Mouse (Mus musculus): ENCODE data around the gene Olfr1220. TPM values are rescaled to one million over a fixed set of nuclear protein-coding genes. Genes with fewer than 3 reads are reported as not detected.

Gene Olfr1220
- not detected for total RNA-seq (2021)
- long read RNA-seq, experiment 1: 0 reads
- long read RNA-seq, experiment 2: 0 reads

DNA sequence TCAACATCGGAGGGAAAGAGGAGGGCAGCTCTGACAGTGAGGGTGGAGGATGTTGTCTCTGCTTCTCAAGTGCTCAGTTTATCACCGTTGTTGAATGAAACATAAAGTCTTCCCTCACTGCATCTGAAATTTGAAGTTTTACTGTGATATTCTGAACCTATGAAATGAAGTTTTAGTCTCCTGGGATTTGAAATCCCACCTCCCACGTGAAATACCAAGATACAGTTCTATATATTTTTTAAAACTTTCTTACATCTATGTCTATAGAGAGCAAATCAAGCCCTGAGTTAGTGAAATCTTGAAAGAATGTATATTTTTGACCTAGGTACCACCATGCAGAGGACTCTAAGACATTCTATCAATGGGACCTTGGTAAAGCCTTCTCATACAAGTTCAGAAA is at the start of gene Olfr1220:
TSS of gene Olfr1220 (minus strand) at position 101 of the 400 bp plus-strand sequence.
- no peak for DNase-seq (ENCODE audit: low spot score in 2 of 2)

DNA sequence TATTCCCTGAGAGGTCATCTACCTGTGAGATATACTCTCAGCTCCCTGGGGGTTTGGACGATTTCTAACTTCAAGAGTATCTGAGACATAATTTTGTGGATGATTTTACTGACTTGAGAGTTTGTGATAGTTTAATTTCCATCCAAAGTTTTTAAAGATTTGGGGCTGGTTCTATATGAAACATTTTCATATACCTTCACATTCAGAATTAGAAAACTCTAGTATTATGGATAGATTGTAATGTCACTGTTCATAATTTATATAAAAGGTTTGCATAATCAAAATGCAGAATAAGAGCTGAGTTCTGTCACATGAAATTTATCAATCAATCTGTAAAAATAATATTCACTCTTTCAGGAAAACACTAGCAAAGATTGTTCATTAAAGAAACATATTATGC is 44.8 kb upstream of the Olfr1220 start, which contains the start of gene Olfr1223:
TSS of gene Olfr1223 (minus strand) at position 101 of the 400 bp plus-strand sequence.
- no peak for DNase-seq (ENCODE audit: low spot score in 2 of 2)

DNA sequence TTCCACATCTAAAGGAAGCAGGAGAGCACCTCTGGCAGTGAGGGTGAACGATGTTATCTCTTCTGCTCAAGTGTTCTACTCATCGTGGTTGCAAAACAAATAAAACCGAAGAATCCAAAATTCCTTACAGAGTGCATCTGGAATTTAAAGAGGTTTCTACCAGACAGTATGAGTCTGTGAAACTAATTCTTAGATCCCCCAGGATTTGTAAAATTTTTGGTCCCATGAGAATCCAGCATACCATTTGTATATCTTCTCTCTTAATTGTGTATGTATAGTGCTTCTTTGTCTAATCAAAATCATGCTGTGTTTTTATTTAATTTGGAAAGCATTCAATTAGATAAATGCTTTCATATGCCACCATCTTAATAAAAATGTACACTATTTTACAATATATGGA is 26.3 kb upstream of the Olfr1220 start, which contains the start of gene Olfr1222:
TSS of gene Olfr1222 (minus strand) at position 101 of the 400 bp plus-strand sequence.
- no peak for DNase-seq (ENCODE audit: low spot score in 2 of 2)

DNA sequence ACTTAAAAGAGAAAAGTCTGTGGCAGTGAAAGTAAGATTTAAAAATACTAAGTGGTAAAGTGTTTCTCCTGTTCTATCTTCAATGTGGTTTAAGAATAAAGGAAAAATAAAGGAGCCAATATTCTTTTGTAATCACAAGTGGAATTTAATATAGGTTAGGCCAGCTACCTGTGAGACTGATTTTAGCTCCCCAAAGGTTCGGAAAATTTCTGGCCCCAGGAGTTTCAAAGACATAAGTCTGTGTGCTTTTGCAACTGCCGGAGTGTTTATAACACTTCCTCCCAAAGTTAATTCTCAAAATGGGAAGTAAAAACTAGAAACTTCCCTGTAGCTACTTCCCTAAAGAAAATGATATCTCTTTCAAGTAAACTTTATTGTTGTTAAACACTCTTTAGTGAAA is 10.5 kb upstream of the Olfr1220 start, which contains the start of gene Olfr1221:
TSS of gene Olfr1221 (minus strand) at position 101 of the 400 bp plus-strand sequence.
- no peak for DNase-seq (ENCODE audit: low spot score in 2 of 2)

DNA sequence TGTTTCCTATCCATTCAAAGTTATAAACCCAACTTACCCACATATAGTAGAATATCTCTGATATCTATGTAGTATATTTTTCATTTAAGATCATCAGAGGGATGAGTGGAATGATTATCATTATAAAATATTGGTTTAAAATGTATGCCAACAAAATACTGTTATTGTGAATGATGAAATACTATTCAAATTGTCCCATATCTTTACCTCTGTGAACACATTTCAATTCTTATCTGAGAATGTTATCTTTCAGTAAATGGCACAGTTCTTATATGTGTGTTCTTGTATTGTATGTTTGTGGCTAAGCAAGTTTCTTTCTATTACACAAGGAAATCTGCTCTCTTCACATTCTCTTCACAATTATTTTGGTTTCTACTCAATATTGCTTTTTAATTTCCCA is 984 bp downstream of the Olfr1220 start:
- no peak for DNase-seq (ENCODE audit: low spot score in 2 of 2)

DNA sequence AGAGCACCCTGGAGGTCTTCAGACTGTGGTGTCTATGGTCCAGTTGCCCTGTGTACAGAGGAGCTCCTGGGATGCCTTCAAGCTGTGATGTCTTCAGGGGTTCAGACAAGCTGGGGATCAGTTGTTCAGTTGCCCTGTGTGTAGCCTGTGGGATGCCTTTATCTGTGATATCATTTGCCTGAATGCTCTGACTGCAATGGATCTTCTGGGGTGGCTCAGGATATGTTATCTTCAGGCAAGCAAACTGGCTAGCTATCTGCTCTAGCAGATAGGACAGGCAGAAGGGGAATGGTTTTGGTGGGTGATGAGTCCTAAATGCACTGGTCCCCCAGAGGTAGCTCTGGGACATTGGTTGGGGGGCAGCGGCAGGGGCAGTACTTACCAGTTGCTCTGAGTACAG is 12.8 kb downstream of the Olfr1220 start:
- no peak for DNase-seq (ENCODE audit: low spot score in 2 of 2)

GRCm38 (mm10) chr2:89083413-89083812 is 23.2 kb downstream of the Olfr1220 start, which contains the start of gene Olfr1219:
Gene Olfr1219, minus strand, starts transcription at chr2:89083513.
- no peak for DNase-seq (ENCODE audit: low spot score in 2 of 2)

DNA sequence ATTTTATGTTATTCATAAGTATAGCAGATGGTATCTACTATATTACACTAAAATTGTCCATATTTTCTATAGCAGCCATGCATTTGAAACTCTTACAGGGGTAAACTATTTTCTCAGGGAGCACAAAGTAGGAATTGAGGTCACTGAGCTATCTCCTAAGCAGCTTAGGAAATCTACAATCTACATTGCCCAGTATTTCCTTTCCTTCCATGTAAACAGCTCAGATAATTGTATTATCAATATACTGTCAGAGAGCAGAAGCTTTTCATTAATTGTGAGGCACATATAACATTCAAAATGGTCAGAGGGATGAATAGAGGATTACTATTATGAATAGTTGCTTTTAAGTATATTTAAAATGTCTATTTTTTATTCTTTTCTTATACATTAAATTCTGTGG is 25.1 kb downstream of the Olfr1220 start:
- DNase-seq (ENCODE audit: low spot score in 2 of 2): no peak

DNA sequence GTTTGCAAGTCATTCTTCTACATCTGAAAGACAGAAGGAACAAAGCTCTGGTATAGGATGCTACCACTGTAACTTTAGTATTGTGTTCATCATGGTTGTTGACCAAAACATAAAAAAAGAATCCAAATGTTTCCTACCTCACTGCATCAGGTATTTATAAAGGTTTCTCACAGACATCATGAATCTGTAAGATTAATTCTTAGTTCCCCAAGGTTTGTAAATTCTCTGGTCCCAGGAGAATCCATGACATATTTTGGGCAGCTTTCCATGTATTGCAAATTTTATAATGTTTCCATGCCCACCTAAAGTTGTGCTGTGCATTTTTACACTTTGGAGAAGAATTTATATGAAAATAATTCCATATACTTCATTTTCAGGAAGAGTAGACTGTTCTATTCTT is 45.5 kb downstream of the Olfr1220 start, which contains the start of gene Olfr1218:
TSS of gene Olfr1218 (minus strand) at position 101 of the 400 bp plus-strand sequence.
- DNase-seq (ENCODE audit: low spot score in 2 of 2): no peak

Other genes with a start within 250 kb of the Olfr1220 start
- not detected for gene Olfr1206, start 243.6 kb downstream of the Olfr1220 start, total RNA-seq (2021)
- gene Olfr1208, start 204.5 kb downstream of the Olfr1220 start, total RNA-seq (2021): not detected
- not detected for gene Olfr1209, start 191.7 kb downstream of the Olfr1220 start, total RNA-seq (2021)
- not detected for gene Olfr1211, start 168.7 kb downstream of the Olfr1220 start, total RNA-seq (2021)
- gene Olfr1212, start 152.9 kb downstream of the Olfr1220 start, total RNA-seq (2021): not detected
- not detected for gene Gm13762, start 126.6 kb downstream of the Olfr1220 start, total RNA-seq (2021)
- not detected for gene Olfr1214, start 114.2 kb downstream of the Olfr1220 start, total RNA-seq (2021)
- gene Olfr1215, start 99.9 kb downstream of the Olfr1220 start, total RNA-seq (2021): not detected
- gene Olfr1216, start 88.5 kb downstream of the Olfr1220 start, total RNA-seq (2021): not detected
- not detected for gene Olfr1217, start 74.8 kb downstream of the Olfr1220 start, total RNA-seq (2021)
- gene Olfr1218, start 45.6 kb downstream of the Olfr1220 start, total RNA-seq (2021): not detected
- not detected for gene Olfr1219, start 23.3 kb downstream of the Olfr1220 start, total RNA-seq (2021)
- gene Olfr1221, start 10.4 kb upstream of the Olfr1220 start, total RNA-seq (2021): not detected
- gene Olfr1222, start 26.2 kb upstream of the Olfr1220 start, total RNA-seq (2021): not detected
- not detected for gene Olfr1223, start 44.7 kb upstream of the Olfr1220 start, total RNA-seq (2021)
- gene Olfr1224-ps1, start 57.3 kb upstream of the Olfr1220 start, total RNA-seq (2021): not detected
- not detected for gene Olfr1225, start 67.8 kb upstream of the Olfr1220 start, total RNA-seq (2021)
- not detected for gene Olfr1226, start 93.2 kb upstream of the Olfr1220 start, total RNA-seq (2021)
- not detected for gene Olfr1228, start 147.2 kb upstream of the Olfr1220 start, total RNA-seq (2021)
- not detected for gene Olfr1229, start 181.2 kb upstream of the Olfr1220 start, total RNA-seq (2021)
- gene Olfr1230, start 190.4 kb upstream of the Olfr1220 start, total RNA-seq (2021): not detected
- gene Olfr1231, start 200.2 kb upstream of the Olfr1220 start, total RNA-seq (2021): not detected
- gene Olfr1232, start 222.8 kb upstream of the Olfr1220 start, total RNA-seq (2021): not detected
- gene Olfr1233, start 235.6 kb upstream of the Olfr1220 start, total RNA-seq (2021): not detected

Data from adrenal gland, adult 18-20 months (tissue).